Mouse (Mus musculus) ES-Bruce4 (cell line): ENCODE results near the gene Myo15b.

Experiments used
- EP300 ChIP-seq: IDR thresholded peaks from 2 replicates; pipeline ENCODE4 v1.6.1; 2011; ENCODE audit warnings: low read depth, low read length; ENCODE audit not compliant: insufficient read depth
- POLR2A ChIP-seq: IDR thresholded peaks from one replicate; pipeline ENCODE4 v1.8.1; 2011; ENCODE audit warnings: low read length; ENCODE audit not compliant: insufficient read depth

DNA sequence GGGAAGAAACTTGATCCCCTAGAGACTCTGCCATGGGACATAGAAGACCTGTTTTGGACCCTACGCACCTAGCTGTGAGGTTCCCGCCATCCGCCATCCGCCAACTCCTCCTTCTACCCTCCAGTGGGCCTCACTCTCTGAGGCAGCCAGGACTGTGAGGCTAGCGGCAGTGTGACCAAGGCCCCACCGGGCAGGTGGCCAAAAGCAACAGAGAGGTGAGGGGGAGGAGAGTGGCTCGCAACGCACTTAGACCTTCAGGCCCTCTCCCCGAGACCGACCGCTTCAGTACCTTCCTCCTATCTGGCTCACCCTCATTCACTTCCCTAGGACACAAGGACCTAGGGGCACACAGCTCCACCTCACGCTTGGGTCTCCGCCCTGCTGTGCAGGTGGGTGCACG, 47.8 kb upstream of the Myo15b start:
- TF ChIP-seq EP300 = no peak
- no peak for TF ChIP-seq POLR2A
